8 mouse cellular contexts compared by ENCODE assay signal in genomic region chr3:57267559-57268173, GRCm38 (mm10). TPM values are rescaled to one million over a fixed set of nuclear protein-coding genes. Genes with fewer than 3 reads are reported as not detected.
A peak's percentile ranks its signal among the peaks of the same experiment; 100 is the strongest.
DNase-seq lines count a peak whose midpoint lies in the region; ATAC-seq and TF ChIP-seq lines count a peak whose summit lies in the region.
"Had no signal": no experiment of that assay in that cellular context is flagged by ENCODE, and none has a peak within 500 bp of the region (broad histone marks: within the 10 kb centered on the region; RNA-seq: fewer than 3 reads in every experiment).

No protein-coding gene starts in this region.

- H3K36me3 ChIP-seq in E14TG2a.4 (ENCODE audit: insufficient read depth, low read length) = no peaks in the 10 kb centered on the region
- no peaks in the 10 kb centered on the region for H3K36me3 ChIP-seq in stomach, embryonic 15.5 days
- H3K36me3 ChIP-seq: heart, embryonic 15.5 days had no signal

- H3K27me3 ChIP-seq in E14TG2a.4 (ENCODE audit: insufficient read depth, low read length) = no peaks in the 10 kb centered on the region
- H3K27me3 ChIP-seq in stomach, embryonic 15.5 days (replicated peaks) = no peaks in the 10 kb centered on the region
- H3K27me3 ChIP-seq: heart, embryonic 15.5 days had no signal

- H3K4me2 ChIP-seq in stomach, embryonic 15.5 days = no peak overlapping the region
- H3K4me2 ChIP-seq: heart, embryonic 15.5 days had no signal

- TF ChIP-seq CTCF in E14TG2a.4 (conservative IDR thresholded peaks at IDR 0.05; ENCODE audit: low read length) = peak; percentile 95

- peak; percentile 69 to 82 for ATAC-seq in hematopoietic stem cell, adult 5-6 weeks (replicated peaks in 1 of 2; ENCODE audit: insufficient read depth in 1 of 2, low FRiP score in 2 of 2, low TSS enrichment in 1 of 2, low read depth in 1 of 2, poor library complexity in 2 of 2, severe bottlenecking in 2 of 2)
- ATAC-seq in stomach, embryonic 15.5 days (ENCODE audit: insufficient read depth, low FRiP score, low read depth) = peak; percentile 63

- H3K9ac ChIP-seq in stomach, embryonic 15.5 days = no peak overlapping the region
- H3K9ac ChIP-seq: heart, embryonic 15.5 days had no signal

- peaks cover 7% of the 10 kb centered on the region for H3K9me3 ChIP-seq in E14TG2a.4 (ENCODE audit: low read length)
- H3K9me3 ChIP-seq in stomach, embryonic 15.5 days = no peaks in the 10 kb centered on the region
- H3K9me3 ChIP-seq: heart, embryonic 15.5 days had no signal

- 33% methylated on average over 6 of the region's 6 CpGs for WGBS in stomach, embryonic 15.5 days

- H3K4me3 ChIP-seq in E14TG2a.4 (replicated peaks; ENCODE audit: low read length) = no peak overlapping the region
- H3K4me3 ChIP-seq in stomach, embryonic 15.5 days (replicated peaks) = no peak overlapping the region
- H3K4me3 ChIP-seq: heart, embryonic 15.5 days had no signal

- no peaks in the 10 kb centered on the region for H3K4me1 ChIP-seq in E14TG2a.4 (replicated peaks; ENCODE audit: low read depth, low read length)
- no peaks in the 10 kb centered on the region for H3K4me1 ChIP-seq in stomach, embryonic 15.5 days
- H3K4me1 ChIP-seq: heart, embryonic 15.5 days had no signal

- no peak overlapping the region for H3K27ac ChIP-seq in stomach, embryonic 15.5 days
- H3K27ac ChIP-seq: heart, embryonic 15.5 days had no signal

- peak; percentile 16 for DNase-seq in MN1 (ENCODE audit: low spot score)
- DNase-seq in embryo, embryonic 11.5 days (ENCODE audit: low read depth, low spot score) = peak; percentile 39
- DNase-seq in layer of hippocampus, postnatal 36 days = peak; percentile 7 to 40
- DNase-seq in mesoderm, embryonic 11.5 days (ENCODE audit: low read depth, low spot score) = peak; percentile 66

RNA-seq across cellular contexts. Expression of gene Tm4sf1, which starts 34.1 kb away (rescaled TPM):
- 1.4 TPM in 1 of 2 replicates, not detected in the other for total RNA-seq in hematopoietic stem cell, adult 5-6 weeks (2017)
- 10 to 100 TPM; 14.3 to 17.4 TPM for total RNA-seq in layer of hippocampus, postnatal 36 days (2021)
- 56.8 and 63.4 TPM in 2 replicates for polyA plus RNA-seq in stomach, embryonic 15.5 days (2015; fragmentation: Nextera tagmentation; extraction: Ambion mirVana)

Comparison
In these comparisons a context has a peak if more than half of its experiments do, and no peak if none do; other contexts are left out.
1. DNase-seq: peak in every context shown above with its lines; median percentile 66 in mesoderm, embryonic 11.5 days; 39 in embryo, embryonic 11.5 days; 24 in layer of hippocampus, postnatal 36 days; 16 in MN1.